Mouse (Mus musculus): ENCODE measurements around the gene Tfr2.
A peak's percentile ranks its signal among the peaks of the same experiment; 100 is the strongest.

Gene Tfr2

DNA sequence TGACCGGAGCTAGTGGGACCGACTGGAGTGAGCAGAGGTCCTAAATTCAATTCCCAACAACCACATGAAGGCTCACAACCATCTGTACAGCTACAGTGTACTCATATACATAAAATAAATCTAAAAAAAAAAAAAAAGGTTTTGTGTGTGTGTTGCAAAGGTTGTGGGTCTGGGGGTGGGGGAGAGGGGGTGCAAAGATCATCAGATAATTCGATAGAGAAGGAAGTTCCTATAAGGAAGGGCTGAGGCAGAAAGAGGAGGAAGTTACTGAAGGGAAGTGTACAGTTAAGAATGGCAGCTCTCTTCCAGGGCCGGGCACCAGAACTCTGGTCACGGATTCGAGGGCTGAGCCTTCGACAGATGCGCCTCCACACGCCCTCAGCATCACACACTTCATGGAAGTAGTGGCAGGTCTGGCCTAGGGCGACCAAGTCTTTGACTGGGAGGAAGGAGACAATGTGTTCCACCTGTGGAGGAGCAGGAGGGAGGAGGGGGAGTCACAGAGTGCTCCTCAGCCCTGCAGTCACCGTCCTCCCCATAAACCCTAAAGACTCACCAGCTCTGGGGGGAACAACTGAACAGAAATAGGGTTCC, 54.4 kb downstream of the Tfr2 start:
- DNase-seq (ENCODE audit: low spot score in 2 of 2), result no peak

DNA sequence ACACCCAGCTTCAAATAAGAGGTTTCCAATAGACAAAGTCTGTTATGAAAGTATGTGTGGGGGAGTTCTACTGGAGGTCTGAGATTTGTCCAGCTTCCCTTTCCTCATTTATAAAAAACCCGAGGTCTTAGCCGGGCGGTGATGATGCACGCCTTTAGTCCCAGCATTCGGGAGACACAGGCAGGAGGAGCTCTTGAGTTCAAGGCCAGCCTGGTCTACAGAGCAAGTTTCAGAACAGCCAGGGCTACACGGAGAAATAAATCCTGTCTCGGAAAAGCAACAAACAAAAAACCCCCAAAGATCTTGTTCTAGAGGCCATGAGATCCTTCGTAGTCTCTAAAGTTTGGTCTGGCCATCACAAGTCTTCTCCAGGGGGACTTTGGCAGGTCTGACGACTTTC, 58.4 kb downstream of the Tfr2 start:
- DNase-seq (ENCODE audit: low spot score in 2 of 2), result peak in 1 of 2 experiments; percentile 51

DNA sequence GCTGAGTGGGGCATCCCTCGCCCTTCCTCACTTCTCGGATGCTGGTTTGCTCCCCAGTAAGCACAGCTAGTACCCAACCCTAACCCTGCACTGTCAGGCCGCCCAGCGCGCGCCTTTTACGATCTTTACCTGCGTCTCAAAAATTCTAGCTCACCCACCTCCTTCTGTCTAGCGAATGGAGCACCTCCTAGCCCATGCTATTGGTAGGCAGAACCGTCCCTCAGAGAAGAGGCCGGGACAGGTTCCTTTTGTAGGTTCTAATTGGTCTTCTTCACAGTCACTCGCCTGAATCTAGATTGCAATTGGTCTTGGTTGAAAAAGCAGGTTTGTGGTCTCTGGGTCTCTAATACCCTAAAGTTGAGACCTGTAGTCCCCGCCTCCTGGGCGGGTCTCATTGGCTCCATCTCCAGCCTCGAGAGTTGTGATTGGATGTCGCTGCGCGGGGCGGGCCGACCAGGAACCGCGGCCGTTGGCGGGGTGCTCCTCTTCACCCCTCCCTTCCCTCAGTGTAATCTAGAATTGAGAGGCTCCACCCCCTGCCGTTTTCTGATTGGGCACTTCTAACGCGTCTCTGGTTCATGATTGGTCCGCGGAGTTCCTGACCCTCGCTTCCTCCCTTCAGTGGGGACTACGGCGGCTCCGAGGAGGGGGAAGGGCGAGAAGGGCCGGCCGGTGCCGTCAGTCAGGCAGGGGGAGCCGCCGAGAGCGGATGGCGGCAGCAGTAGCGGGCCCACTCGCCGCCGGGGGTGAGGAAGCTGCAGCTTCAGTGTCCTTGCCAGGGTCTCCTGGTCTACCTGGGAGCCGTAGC, 59.1 kb downstream of the Tfr2 start, which contains the start of the genes Fbxo24, Lrch4 and Gm20605:
TSS of gene Fbxo24 (minus strand) at position 505 of the 808 bp plus-strand sequence.
TSS of gene Lrch4 (plus strand) at position 624 of the 808 bp plus-strand sequence.
TSS of gene Gm20605 (plus strand) at position 678 of the 808 bp plus-strand sequence.
- peak; percentile 100 for DNase-seq (ENCODE audit: low spot score in 2 of 2)

DNA sequence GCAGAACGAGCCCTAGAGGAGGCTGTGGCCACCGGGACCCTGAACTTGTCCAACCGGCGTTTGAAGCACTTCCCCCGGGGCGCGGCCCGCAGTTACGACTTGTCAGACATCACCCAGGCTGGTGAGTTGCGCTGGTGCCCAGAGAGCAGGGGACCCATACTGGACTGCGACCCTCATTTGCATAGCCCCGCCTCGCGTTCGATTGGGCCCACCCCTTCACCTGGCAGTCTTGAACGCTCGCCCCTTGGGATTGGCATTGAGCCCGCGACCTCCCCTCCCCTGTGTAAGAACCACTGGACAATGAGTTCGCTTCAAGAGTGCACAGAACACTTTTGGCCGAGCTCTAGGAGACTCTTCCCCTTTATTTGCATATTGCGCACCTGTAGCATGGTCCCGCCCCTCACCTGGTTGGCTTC, 59.7 kb downstream of the Tfr2 start:
- DNase-seq (ENCODE audit: low spot score in 2 of 2), result no peak

DNA sequence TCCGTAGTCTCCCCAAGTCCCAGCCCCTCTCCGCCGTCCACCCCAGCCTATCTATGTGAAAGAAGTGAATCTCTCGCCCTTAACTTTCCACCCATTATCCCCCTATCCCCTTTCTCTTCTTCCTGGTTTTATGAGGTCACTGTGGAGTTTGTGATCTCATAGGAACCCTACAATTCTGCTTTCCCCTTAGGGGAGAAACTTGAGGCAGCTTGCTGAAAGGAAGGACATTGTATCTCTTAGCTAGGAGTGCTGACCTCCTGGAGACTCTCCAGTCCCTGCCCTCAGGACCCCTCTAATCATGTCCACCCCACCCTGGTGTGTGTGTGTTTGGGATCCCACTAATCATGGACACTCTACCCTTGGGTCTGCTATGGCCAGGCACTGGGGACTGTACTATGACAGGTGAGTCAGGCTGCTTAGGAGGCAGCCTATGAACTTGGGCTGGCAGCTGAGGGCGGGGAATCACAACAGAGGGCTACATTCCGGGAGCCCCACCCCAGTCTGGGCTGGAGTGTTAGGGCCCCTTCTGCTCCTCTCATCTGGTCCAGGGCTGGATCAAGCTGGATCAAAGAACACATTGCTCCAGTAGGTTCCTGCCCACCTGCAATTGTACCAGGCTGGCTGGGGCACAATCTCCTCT, 60.4 kb downstream of the Tfr2 start:
- DNase-seq (ENCODE audit: low spot score in 2 of 2), result no peak

DNA sequence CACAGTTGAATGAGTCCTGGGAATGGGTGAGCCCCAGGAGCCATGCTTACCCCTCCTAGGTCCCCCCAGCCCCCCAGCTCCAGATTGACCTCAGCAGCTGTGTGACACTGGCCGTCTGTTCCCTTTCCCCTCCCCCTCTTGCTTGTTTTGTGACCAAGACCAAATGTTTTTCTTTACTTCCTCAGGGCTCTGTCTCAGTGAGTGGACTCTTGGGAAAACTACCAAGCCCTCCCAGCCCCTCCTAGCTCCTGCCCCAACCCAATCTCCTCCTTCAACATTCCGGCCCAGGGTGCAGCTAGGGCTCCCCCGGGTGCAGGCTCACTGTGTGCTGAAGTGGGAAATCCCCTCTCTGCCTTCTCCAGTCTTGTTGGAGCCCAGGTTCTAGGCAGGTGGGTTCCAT, 61.0 kb downstream of the Tfr2 start:
- DNase-seq (ENCODE audit: low spot score in 2 of 2), result peak; percentile 60 to 73

DNA sequence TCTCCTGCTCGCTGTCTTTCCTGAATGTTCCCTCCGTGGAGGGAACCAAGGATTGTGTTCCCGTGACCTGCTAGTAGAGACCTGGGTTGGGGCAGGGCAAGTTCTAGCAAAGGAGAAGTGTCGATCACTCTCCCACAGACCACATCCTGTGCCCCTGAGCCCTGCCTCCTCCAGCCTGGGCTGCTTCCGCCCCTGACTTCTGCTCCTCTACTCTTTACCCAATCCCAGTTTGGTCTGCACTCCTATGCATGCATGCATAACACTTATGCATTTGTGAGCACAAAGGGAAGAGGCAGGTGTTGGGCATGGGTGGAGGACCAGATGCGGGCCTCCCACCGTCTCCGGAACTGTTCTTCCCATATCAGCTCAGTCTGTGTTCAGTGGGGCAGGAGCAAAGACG, 61.5 kb downstream of the Tfr2 start:
- peak in 1 of 2 experiments; percentile 58 for DNase-seq (ENCODE audit: low spot score in 2 of 2)

DNA sequence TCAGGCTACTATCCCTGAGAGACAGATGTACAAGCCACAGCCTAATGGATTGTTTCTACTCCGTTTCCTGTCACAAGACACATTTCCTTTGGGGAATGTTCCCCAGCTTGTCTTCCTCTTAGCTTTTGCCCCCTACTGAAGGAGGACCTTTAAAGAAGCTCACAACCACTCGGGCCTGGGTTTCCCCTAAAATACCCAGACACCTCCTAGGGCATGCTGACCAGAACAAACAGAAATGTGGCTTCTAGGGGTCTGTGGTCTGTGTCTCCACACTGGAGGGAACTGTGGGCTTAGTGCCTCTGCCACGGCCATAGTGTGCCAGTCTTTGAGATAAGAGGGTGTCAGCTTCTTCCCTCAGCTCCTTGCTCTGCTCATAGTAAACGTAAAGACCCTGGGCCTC, 62.0 kb downstream of the Tfr2 start:
- DNase-seq (ENCODE audit: low spot score in 2 of 2), result no peak

DNA sequence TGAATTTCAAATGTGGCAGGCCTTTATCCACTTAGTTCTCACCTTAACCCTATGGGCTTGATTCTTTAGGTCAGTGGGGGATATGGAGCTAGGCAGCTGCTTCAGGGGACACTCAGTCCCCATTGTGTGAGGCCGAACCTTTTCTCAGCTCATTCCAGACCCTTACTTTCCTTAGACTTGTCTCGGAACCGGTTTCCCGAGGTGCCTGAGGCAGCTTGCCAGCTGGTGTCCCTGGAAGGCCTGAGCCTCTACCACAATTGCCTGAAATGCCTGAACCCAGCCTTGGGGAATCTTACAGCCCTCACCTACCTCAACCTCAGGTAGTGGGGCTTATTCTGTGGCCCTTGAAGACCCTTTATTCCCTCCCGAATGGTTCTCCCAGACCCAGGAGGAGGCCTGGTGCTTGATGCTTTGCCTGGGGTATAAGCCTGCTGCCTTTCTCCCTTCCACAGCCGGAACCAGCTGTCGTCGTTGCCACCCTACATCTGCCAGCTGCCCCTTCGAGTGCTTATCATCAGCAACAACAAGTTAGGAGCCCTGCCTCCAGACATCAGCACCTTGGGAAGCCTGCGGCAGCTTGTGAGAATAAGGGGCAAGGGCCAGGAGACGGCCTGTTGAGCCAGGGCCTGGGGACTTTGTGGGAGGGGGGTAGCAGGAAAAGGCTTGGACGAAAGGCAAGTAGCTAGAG, 63.9 kb downstream of the Tfr2 start:
- DNase-seq (ENCODE audit: low spot score in 2 of 2), result no peak

Data from heart, adult 9 months (tissue).